Mouse (Mus musculus) stomach, postnatal 0 days (tissue): ENCODE measurements around the gene Hacd3.

Experiments used
- CTCF ChIP-seq: IDR thresholded peaks from 2 replicates; pipeline ENCODE4 v1.5.1; 2016; ENCODE audit warnings: antibody characterized with exemption, low read depth, mild to moderate bottlenecking, moderate library complexity
- EP300 ChIP-seq: optimal IDR thresholded peaks from 2 replicates; pipeline ENCODE3; 2016; ENCODE audit warnings: antibody characterized with exemption

DNA sequence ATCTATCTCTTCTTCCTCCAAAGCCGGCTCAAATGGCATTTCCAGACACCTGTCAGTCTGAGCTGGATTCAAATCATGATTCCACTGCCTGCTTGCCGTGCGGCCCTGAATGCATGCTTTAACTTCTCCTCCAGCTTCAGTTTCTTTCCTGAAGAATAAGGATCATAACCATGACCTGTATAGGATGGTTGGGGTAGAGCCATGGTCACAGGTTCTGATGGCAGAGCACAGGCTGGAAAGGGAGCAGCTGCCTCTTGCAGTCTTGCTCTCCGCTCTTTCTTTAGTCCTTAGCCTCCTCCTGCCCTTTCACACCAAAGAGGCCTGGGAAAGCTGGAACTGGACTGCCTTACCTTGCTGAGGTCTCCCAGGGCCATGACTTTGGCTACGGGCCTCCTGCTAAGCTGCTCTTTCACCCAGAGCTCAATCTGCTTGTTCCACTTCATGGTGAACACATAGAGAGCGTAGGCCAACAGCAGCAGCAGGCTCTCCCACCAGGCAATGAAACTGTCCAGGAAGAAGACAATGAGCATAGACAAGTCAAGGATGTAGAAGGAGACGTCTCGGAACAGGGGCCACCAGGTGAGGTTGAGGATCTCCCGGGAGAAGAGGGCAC lies 73.9 kb downstream of the Hacd3 start:
- TF ChIP-seq EP300 (no peak), CTCF (no peak)
